Mouse (Mus musculus) retina, adult 2 months (tissue): ENCODE data around the gene Hsd17b2.

Experiments
- DNase-seq: peaks from one replicate; pipeline ENCODE4 v3.0.0-alpha.2; 2012; ENCODE audit warnings: low read depth, low spot score

Gene Hsd17b2

GRCm38 (mm10) chr8:117701859-117702258 lies at the start of gene Hsd17b2:
Gene Hsd17b2 (plus strand): TSS chr8:117701904.
- no peak for DNase-seq

DNA sequence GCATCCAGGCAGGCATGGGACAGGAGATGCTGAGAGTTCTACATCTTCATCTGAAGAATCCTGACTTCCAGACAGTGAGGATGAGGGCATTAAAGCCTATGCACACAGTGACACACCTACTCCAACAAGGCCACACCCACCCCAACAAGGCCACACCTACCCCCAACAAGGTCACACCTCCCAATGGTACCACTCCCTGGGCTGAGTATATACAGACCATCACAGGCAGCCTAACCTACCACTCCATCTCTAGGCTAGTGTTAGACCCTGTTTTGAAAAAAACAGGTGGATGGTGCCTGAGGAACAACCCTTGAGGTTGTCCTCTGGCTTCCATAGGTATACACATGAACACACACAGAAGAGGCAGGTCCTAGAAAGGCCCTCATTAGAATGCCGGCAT lies 49.4 kb upstream of the Hsd17b2 start:
- no peak for DNase-seq

DNA sequence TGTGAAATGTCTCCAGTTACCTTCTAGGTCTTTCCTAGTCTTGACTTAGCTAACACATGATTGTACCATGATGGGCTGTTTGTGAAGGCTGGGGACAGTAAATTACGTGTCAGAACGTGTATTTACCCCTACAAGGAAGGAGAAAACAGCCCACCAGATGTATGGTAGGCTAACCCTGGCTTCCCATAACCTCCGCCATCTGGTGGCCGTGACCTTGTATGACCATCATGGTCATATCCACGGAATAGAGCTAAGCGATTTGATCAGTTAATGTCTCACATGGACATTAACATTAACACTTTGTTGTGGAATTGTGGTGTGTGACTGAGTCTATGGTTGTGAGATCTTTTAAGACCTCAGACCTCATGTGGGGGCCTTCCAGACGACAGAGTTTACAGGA lies 42.7 kb upstream of the Hsd17b2 start:
- no peak for DNase-seq

DNA sequence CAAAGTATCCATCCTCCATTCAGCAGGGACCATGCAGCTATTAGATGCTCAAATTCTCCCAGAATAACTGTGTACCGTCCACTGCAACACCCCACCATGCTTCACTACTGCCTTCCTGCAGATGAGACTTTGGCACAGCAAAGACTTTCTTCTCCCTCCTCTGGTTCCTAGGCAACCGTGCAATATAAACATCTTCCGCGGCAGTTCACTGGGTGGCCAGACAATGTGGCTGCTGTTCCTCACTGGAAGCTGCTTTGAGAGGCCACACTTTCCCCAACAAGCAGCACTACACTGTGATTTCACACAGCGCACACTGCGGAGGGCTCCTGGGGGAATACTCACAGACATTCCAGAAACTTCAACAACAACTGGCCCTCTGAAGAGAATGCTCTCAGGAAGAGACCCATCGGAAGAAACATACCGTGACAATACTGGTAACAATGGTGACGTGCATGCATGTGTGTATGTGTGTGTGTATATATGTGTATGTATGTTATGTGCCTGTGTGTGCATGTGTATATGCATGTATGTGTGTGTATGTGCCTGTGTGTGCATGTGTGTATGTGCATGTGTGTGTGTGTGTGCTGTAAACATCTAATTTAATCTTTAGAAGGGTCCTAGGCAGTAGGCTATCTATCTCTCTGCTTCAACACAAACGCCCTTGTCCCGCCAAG lies 41.2 kb upstream of the Hsd17b2 start:
- DNase-seq, result no peak

DNA sequence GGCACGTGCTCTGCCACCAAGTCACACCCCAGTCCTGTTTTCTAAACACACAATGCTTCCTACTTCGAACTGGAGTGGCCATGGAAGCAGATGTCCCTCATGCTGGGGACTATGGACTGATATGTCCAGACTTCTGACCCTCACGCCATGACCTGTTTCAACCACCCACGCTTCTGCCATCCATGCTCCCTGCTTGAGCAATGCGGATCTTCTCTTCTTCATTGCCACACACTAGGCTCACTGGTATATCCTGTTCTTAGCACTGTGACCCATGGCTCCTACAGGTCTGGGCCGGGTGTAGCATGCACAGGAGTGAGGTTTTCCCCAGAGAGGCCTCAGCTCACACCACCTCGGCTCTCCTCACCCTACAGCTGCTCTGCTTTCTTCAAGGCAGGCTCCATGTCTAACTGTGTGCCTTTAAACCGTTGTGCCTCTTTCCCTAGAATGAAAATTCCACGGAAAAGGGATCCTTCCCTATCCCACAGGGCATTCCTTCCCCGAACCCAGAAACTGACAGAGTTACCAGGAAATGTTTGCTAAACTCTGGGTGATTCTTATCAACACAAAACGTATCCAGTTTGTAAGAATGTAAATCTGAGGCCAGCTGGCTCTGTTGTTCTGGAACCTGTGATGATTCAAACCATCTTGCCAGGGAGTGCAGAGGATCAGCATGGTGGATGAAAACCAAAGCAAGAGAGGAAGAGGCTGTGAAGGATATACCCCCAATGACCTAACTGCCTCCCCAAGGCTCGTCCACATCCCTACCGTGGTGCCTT lies 34.2 kb upstream of the Hsd17b2 start:
- DNase-seq, result no peak

DNA sequence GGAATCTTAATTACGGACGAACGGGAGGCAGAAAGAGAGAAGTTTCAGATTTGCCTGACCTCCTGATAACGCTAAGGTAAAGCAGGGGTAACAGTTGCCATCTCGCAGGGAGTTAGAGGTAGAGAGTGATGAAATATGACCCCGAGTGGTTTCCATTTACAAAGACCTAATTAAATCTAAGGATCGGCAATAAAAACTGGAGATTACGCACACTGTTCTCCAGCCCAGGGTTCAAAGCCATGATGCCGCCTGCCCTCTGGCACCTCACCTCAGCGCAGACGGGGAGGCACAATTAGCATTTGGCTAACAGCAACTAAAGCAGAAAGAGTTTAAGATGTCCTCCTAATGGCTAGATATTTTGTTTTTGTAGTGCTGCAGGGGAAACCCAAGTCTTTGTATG lies 31.2 kb upstream of the Hsd17b2 start:
- no peak for DNase-seq

DNA sequence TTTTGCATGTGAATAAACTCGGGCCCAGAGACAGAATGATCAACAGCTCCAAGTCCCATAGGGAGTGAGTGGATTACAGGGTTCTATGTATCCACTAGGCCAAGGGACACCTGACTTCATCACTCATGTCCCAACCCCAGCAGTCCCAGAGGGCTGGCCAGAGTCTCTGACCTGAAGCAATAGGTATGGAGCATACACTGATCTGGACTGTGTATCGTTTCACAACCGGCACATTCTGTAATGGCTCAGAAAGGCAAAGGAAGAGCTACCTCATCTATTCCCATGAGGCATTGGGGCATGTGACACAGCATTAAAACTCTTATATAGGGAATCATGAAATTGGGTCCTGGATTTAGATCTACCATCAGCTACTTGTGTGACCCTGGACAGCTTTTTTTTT lies 29.1 kb upstream of the Hsd17b2 start:
- DNase-seq, result no peak

- peak; percentile 33 for DNase-seq
These were observed 28.3 kb upstream of the Hsd17b2 start, which contains the start of gene Sdr42e1 for GRCm38 (mm10) chr8:117673430-117673830. Gene Sdr42e1 (minus strand): TSS chr8:117673689.

GRCm38 (mm10) chr8:117675171-117675570 lies 26.5 kb upstream of the Hsd17b2 start:
- DNase-seq, result no peak

- no peak for DNase-seq
These were observed 25.2 kb upstream of the Hsd17b2 start for GRCm38 (mm10) chr8:117676460-117676859.

DNA sequence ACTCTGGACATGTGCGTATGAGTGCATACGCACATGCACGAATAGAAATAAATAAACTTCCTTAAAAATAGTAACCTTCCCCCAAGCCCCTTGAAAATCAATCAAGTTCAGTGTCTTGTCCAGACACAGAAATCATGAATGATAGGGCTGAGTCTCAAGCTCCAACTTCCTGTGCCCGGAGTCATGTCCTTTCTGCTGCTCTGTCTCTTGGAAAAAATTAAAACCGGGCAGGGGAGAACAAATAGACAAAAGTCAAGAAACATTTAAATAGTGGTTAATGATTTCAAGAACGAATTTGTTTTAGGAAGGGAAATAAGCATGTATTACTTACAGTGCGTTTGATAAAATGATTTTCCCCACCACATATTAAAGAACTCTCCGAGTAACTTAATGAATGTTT lies 24.7 kb upstream of the Hsd17b2 start:
- no peak for DNase-seq

DNA sequence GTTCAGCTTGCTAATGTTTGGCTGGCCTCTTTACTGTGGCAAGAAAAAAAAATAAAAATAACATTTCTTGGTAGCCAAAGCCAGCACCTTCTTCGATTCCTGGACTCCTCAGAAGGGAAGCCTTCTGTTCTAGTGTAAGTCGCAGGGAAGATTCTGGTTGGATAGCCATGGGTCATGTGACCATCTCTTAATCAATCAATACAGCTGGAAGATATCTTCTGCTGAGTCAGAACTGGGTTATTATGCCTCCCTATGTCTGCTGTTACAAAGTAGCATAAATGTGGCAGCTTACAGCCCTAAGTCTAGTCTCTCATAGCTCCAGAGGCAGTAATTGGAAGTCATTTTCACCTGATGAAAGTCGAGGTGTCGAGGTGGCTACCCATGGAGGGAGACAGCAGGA lies 23.1 kb upstream of the Hsd17b2 start:
- no peak for DNase-seq

GRCm38 (mm10) chr8:117683925-117684472 lies 17.7 kb upstream of the Hsd17b2 start:
- DNase-seq, result no peak

DNA sequence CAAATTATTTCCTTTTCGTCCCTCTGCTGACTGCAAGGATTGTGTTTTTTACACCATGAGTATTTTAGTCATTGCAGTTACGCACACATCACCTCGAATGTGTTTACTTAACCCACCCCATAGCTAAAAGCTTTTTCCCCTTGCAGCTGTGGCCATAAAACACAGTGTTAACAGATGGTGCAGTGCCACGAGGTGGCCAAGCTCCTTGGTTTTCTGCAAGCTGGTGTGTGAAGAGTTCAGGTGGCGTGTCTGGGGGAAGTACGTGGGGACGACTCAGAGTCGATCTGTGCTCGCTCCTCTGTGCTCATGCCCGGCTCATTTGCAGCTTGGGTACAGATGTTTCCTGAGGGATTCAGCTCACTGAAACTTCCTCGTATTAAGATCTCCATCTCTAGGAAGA lies 17.2 kb upstream of the Hsd17b2 start:
- DNase-seq, result no peak

- no peak for DNase-seq
These were observed 13.8 kb upstream of the Hsd17b2 start for GRCm38 (mm10) chr8:117687890-117688289.

- DNase-seq, result no peak
These were observed 9.6 kb upstream of the Hsd17b2 start for GRCm38 (mm10) chr8:117692131-117692530.

GRCm38 (mm10) chr8:117695636-117696035 lies 6.1 kb upstream of the Hsd17b2 start:
- no peak for DNase-seq

GRCm38 (mm10) chr8:117697248-117697647 lies 4.5 kb upstream of the Hsd17b2 start:
- no peak for DNase-seq

DNA sequence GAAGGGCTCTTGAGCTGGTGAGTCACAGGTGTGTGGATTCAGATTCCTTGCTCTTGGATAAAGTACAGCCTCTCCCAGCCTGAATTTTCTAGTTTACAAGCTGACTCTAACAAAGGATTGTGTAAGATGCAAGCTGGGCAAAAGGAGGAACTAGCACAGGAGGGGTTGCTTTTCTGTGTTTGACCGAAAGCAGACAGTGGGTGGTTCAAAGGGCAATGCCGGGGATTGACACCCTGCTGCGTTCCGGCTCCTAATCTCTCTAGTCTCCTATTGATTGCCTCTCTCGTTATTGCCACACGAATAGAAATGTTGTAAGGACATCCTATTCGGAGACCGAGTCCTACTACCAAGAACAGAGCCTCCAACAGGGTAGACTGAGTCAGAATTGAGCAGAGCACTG lies 1.0 kb upstream of the Hsd17b2 start:
- DNase-seq, result no peak

DNA sequence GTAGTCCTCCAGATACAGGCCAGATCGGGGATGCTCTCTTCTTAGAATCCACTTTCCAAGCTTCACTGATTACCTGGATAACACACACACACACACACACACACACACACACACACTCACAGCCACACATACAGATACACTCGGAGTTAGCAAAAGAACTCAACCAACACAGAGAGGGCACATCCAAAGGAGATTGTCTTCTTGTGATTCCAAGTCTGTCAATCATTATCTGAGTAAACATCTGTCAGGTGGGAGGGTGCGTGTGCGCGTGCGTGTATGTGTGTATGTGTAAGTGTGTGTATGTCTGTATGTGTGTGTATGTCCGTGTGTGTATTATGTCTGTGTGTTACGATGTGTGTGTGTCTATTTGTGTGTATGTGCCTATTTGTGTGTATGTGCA lies 458 bp upstream of the Hsd17b2 start:
- no peak for DNase-seq

- no peak for DNase-seq
These were observed 997 bp downstream of the Hsd17b2 start for GRCm38 (mm10) chr8:117702701-117703100.

DNA sequence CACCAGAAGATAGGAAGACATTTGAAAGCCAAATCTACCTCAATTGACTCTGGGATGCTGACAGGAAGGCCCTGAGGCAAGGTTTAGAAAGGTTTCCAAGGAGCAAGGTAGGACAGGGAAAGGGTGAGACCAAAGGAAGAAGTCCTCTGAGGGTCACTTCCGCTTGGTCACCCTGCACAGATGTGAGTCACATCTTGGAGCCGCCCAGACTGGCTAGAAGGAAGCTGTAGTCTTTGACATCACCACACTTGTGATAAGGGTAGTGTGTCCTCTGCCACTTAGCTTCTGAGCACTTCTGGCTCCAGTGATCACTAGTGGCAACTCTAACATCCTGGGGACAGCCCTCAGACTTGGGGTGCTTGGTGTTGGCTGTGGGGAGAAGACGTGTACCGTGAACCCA lies 4.4 kb downstream of the Hsd17b2 start:
- DNase-seq, result no peak

- DNase-seq, result no peak
These were observed 10.5 kb downstream of the Hsd17b2 start for GRCm38 (mm10) chr8:117712226-117712625.
